14 mouse cellular contexts compared by ENCODE assay signal in the genomic region with DNA sequence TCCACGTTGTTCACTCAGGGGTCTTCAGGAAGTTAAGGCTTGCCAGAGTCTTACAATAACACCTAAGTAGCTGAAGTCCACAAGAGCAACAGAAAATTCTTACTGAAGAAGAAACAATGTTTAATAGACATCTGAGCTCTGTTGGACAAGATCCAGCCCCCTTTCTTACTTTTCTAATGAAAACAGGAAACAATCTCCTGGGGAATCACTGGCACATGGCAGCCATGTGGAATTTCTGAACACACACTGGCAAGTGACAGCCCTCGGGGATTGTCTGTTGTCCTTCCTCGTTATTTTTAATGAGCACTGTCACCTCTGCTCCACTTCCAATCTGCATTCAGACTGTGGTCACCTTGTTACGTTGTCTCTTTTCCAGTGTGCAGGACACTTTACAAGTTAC.
DNase-seq lines count a peak whose midpoint lies in the region.
"Had no signal": no experiment of that assay in that cellular context is flagged by ENCODE, and none has a peak within 500 bp of the region (broad histone marks: within the 10 kb centered on the region; RNA-seq: fewer than 3 reads in every experiment).

No protein-coding gene starts in this region.

- intact Hi-C loops in heart, postnatal 36 days (cut with DNase I) = no loop called here

- peak; percentile 2 for DNase-seq in cerebellum, adult 9-11 months
- no peak for DNase-seq in cerebellum, adult 11-12 months
- DNase-seq in heart, adult 11 months = peak; percentile 25
- no peak for DNase-seq in heart, postnatal 36 days
- peak; percentile 9 for DNase-seq in Muller cell, postnatal 12 days (ENCODE audit: inconsistent ontology term)
- DNase-seq in layer of hippocampus, postnatal 25 days (ENCODE audit: extremely low spot score in 1 of 2, low spot score in 1 of 2) = no peak
- DNase-seq: adrenal gland, postnatal 10 days; adrenal gland, postnatal 36 days; cerebellum, adult 11 months; cerebellum, adult 8-10 months; cerebellum, postnatal 14 days; gastrocnemius, postnatal 25 days; heart, adult 2 months; heart, postnatal 14 days had no signal

Comparison
In these comparisons a context has a peak if more than half of its experiments do, and no peak if none do; other contexts are left out.
1. DNase-seq: peak in cerebellum, adult 9-11 months (single experiment), heart, adult 11 months (single experiment) and Muller cell, postnatal 12 days (single experiment); none in cerebellum, adult 11-12 months (single experiment), heart, postnatal 36 days (0 of 2) and layer of hippocampus, postnatal 25 days (0 of 2).